Mouse (Mus musculus): ENCODE measurements around the gene Apom.

GRCm38 (mm10) chr17:35108097-35108496 lies 23.8 kb downstream of the Apom start, which contains the start of gene Ly6g5c:
- no peak for TF ChIP-seq CTCF (conservative IDR thresholded peaks at IDR 0.05; ENCODE audit: low read length)
- no peak for TF ChIP-seq NANOG (IDR thresholded peaks at IDR 0.05; ENCODE audit: borderline replicate concordance, low read length)
